ENCODE assay signal across 29 mouse cellular contexts in the genomic region with DNA sequence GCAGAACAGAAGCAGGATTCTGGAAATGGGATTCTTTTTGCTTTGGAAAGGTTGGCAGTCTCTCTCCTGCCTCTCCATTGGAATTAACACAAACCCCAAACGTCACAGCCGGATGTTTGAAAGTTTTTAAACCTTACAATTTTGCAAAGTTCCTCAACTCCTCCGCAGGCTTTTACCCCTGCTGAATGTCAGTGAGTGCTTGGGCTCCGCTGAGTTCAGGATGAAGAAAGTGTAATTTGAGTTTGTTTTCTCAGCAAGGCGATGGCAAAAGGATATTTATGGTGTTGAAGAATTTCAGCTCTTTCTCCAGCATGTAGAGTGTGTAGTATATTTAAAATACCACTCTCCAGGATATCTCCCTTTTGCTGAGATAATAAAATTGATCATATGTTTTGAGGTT.
A peak's percentile ranks its signal among the peaks of the same experiment; 100 is the strongest.
DNase-seq lines count a peak whose midpoint lies in the region; ATAC-seq and TF ChIP-seq lines count a peak whose summit lies in the region.
"Had no signal": no experiment of that assay in that cellular context is flagged by ENCODE, and none has a peak within 500 bp of the region (broad histone marks: within the 10 kb centered on the region; RNA-seq: fewer than 3 reads in every experiment).

No protein-coding gene starts in this region.

- H3K4me1 ChIP-seq in kidney, postnatal 0 days (replicated peaks; ENCODE audit: insufficient read depth, low read length): 0 out of 2 replicates have a peak, but pooled peaks cover 2% of the 10 kb centered on the region
- H3K4me1 ChIP-seq: heart, embryonic 10.5 days; intestine, embryonic 15.5 days; liver, embryonic 15.5 days; neural tube, embryonic 15.5 days had no signal

- H3K9me3 ChIP-seq in kidney, postnatal 0 days (replicated peaks; ENCODE audit: low read length): no peaks in the 10 kb centered on the region
- H3K9me3 ChIP-seq: embryonic facial prominence, embryonic 12.5 days; forebrain, embryonic 10.5 days; forebrain, embryonic 15.5 days; G1E; heart, embryonic 10.5 days; heart, embryonic 15.5 days; hindbrain, embryonic 12.5 days; intestine, embryonic 15.5 days; liver, embryonic 15.5 days; midbrain, embryonic 15.5 days; neural tube, embryonic 15.5 days had no signal

- peak overlapping the region; percentile 17; the same call in 1 of the 2 replicates for H3K4me2 ChIP-seq in kidney, postnatal 0 days (ENCODE audit: low read length)
- H3K4me2 ChIP-seq: embryonic facial prominence, embryonic 12.5 days; forebrain, embryonic 15.5 days; heart, embryonic 15.5 days; hindbrain, embryonic 12.5 days; intestine, embryonic 15.5 days; liver, embryonic 15.5 days; midbrain, embryonic 15.5 days; neural tube, embryonic 15.5 days had no signal

- WGBS in kidney, postnatal 0 days: 23% methylated on average over 5 of the region's 5 CpGs

- H3K27me3 ChIP-seq in kidney, postnatal 0 days (ENCODE audit: insufficient read depth, low read length): no peaks in the 10 kb centered on the region
- H3K27me3 ChIP-seq: embryonic facial prominence, embryonic 12.5 days; forebrain, embryonic 15.5 days; heart, embryonic 15.5 days; hindbrain, embryonic 12.5 days; intestine, embryonic 15.5 days; liver, embryonic 15.5 days; midbrain, embryonic 15.5 days; neural tube, embryonic 15.5 days had no signal

- TF ChIP-seq CTCF in gastrocnemius, adult 2 months (IDR thresholded peaks at IDR 0.05): no peak
- TF ChIP-seq CTCF in kidney, postnatal 0 days (IDR thresholded peaks at IDR 0.05; ENCODE audit: low read depth): no peak

- H3K36me3 ChIP-seq in kidney, postnatal 0 days (ENCODE audit: insufficient read depth, low read length): no peaks in the 10 kb centered on the region
- H3K36me3 ChIP-seq: embryonic facial prominence, embryonic 12.5 days; forebrain, embryonic 10.5 days; forebrain, embryonic 15.5 days; G1E; heart, embryonic 10.5 days; heart, embryonic 15.5 days; hindbrain, embryonic 12.5 days; intestine, embryonic 15.5 days; liver, embryonic 15.5 days; midbrain, embryonic 15.5 days; neural tube, embryonic 15.5 days had no signal

- intact Hi-C loops in gastrocnemius, adult 2 months (cut with DNase I): loop anchor here (2.0 to 5.0 kb wide), 3 partner anchors 230 to 391 kb away; a partner anchor contains a TSS

- peak overlapping the region; percentile 68 for H3K4me3 ChIP-seq in gastrocnemius, adult 2 months
- H3K4me3 ChIP-seq in kidney, postnatal 0 days (replicated peaks; ENCODE audit: low read depth, low read length): no peak overlapping the region
- H3K4me3 ChIP-seq: embryonic facial prominence, embryonic 12.5 days; forebrain, embryonic 10.5 days; forebrain, embryonic 15.5 days; heart, embryonic 10.5 days; heart, embryonic 15.5 days; hindbrain, embryonic 12.5 days; intestine, embryonic 15.5 days; liver, embryonic 15.5 days; midbrain, embryonic 15.5 days; neural tube, embryonic 15.5 days had no signal

- DNase-seq in gastrocnemius, adult 2 months: peak; percentile 16
- no peak for DNase-seq in gastrocnemius, postnatal 10 days
- DNase-seq in kidney, postnatal 0 days (ENCODE audit: low spot score): peak; percentile 63
- DNase-seq in kidney, postnatal 10 days: no peak
- peak; percentile 5 for DNase-seq in lung, postnatal 10 days
- no peak for DNase-seq in lung, postnatal 4 days
- no peak for DNase-seq in frontal cortex, postnatal 25 days (ENCODE audit: low spot score in 2 of 2)
- DNase-seq: adrenal gland, adult 8-10 months; cerebellum, adult 8-10 months; cerebellum, postnatal 36 days; gastrocnemius, postnatal 14 days; heart, postnatal 36 days; kidney, adult 8-10 months; liver; retina, postnatal 1 day; right cerebral cortex, postnatal 14 days; thymus, postnatal 4 days had no signal

- peak overlapping the region; percentile 89 for H3K27ac ChIP-seq in gastrocnemius, adult 2 months
- H3K27ac ChIP-seq in kidney, postnatal 0 days: no peak overlapping the region
- H3K27ac ChIP-seq: forebrain, embryonic 10.5 days; forebrain, embryonic 15.5 days; heart, embryonic 10.5 days; heart, embryonic 15.5 days; hindbrain, embryonic 12.5 days; hindbrain, postnatal 0 days; intestine, embryonic 15.5 days; liver, embryonic 15.5 days; midbrain, embryonic 15.5 days; neural tube, embryonic 15.5 days had no signal

- no peak for ATAC-seq in kidney, postnatal 0 days (replicated peaks; ENCODE audit: low FRiP score, low read depth)
- ATAC-seq: forebrain, embryonic 15.5 days; hindbrain, postnatal 0 days; intestine, embryonic 15.5 days; midbrain, embryonic 15.5 days had no signal

- no peak overlapping the region for H3K9ac ChIP-seq in kidney, postnatal 0 days (ENCODE audit: low read depth, low read length)
- H3K9ac ChIP-seq: embryonic facial prominence, embryonic 12.5 days; forebrain, embryonic 15.5 days; heart, embryonic 15.5 days; hindbrain, embryonic 12.5 days; intestine, embryonic 15.5 days; liver, embryonic 15.5 days; midbrain, embryonic 15.5 days; neural tube, embryonic 15.5 days had no signal

Comparison
In these comparisons a context has a peak if more than half of its experiments do, and no peak if none do; other contexts are left out.
1. DNase-seq: peak in gastrocnemius, adult 2 months (single experiment), kidney, postnatal 0 days (single experiment) and lung, postnatal 10 days (single experiment); none in gastrocnemius, postnatal 10 days (single experiment), kidney, postnatal 10 days (single experiment), lung, postnatal 4 days (0 of 2) and frontal cortex, postnatal 25 days (0 of 2).